Mouse (Mus musculus) intestine, postnatal 0 days (tissue): ENCODE measurements at regions not wholly inside any gene's neighbourhood (a gene's known extent, or its start where the extent isn't known, plus 50 kb on each side); places are given as distances from the start of the nearest gene placed in this dataset.

ENCODE experiments used
- ATAC-seq: fragments of 200-750 bp; cut with Nextera tagmentation; 2 replicates; pipeline ENCODE4 v1.8.0; 2017; ENCODE audit warnings: mild to moderate bottlenecking, moderate TSS enrichment, moderate library complexity
- H3K27ac ChIP-seq: fragments of 300-500 bp; sonication (generic); 2 replicates; pipeline ENCODE4 v1.5.1; 2014; ENCODE audit warnings: mild to moderate bottlenecking, low read depth, low read length, moderate library complexity
- H3K27me3 ChIP-seq: fragments of 300-500 bp; sonication (generic); replicated peaks from 2 replicates; pipeline ENCODE4 v1.6.1; 2014; ENCODE audit warnings: low read length, mixed read lengths; ENCODE audit not compliant: control insufficient read depth, insufficient read depth
- H3K36me3 ChIP-seq: fragments of 300-500 bp; sonication (generic); 2 replicates; pipeline ENCODE4 v1.6.1; 2014; ENCODE audit warnings: mild to moderate bottlenecking, moderate library complexity; ENCODE audit not compliant: control insufficient read depth, insufficient read depth
- H3K4me1 ChIP-seq: fragments of 300-500 bp; sonication (generic); replicated peaks from 2 replicates; pipeline ENCODE4 v1.6.1; 2014; ENCODE audit warnings: antibody characterized with exemption, low read length, mixed read lengths; ENCODE audit not compliant: control insufficient read depth, insufficient read depth
- H3K4me2 ChIP-seq: fragments of 300-500 bp; sonication (generic); replicated peaks from 2 replicates; pipeline ENCODE4 v1.6.1; 2014; ENCODE audit warnings: low read depth, mild to moderate bottlenecking, moderate library complexity
- H3K4me3 ChIP-seq: fragments of 300-500 bp; sonication (generic); 2 replicates; pipeline ENCODE4 v1.5.1; 2014; ENCODE audit warnings: low read depth, low read length
- H3K9ac ChIP-seq: fragments of 300-500 bp; sonication (generic); 2 replicates; pipeline ENCODE4 v1.6.1; 2014; ENCODE audit warnings: mild to moderate bottlenecking, low read depth, low read length
- H3K9me3 ChIP-seq: fragments of 300-500 bp; sonication (generic); 2 replicates; pipeline ENCODE4 v1.6.1; 2016; ENCODE audit warnings: mixed run types; ENCODE audit not compliant: control insufficient read depth
- CTCF ChIP-seq: sonication (generic); IDR thresholded peaks from 2 replicates; pipeline ENCODE4 v1.5.1; 2016; ENCODE audit warnings: low read depth, mild to moderate bottlenecking, control low read depth, antibody characterized with exemption, moderate library complexity
- WGBS: fragments of 180-500 bp; shearing (Covaris S2); extraction: QIAGEN DNeasy Blood & Tissue Kit; methylation state at CpG from one replicate; pipeline ENCODE4 v1.1.7; 2014; 5-methylcytosine and 5-hydroxymethylcytosine counted together

GRCm38 (mm10) chr1:161707049-161707448 is 81.2 kb downstream of the Fasl start:
- no peaks in the 10 kb centered on the region for H3K36me3 ChIP-seq
- no peaks in the 10 kb centered on the region for H3K4me1 ChIP-seq
- no peak overlapping the region for H3K27ac ChIP-seq
- no peak for ATAC-seq
- H3K9me3 ChIP-seq: no peaks in the 10 kb centered on the region
- no peak overlapping the region for H3K4me3 ChIP-seq
- no peak overlapping the region for H3K4me2 ChIP-seq
- no peaks in the 10 kb centered on the region for H3K27me3 ChIP-seq
- H3K9ac ChIP-seq: no peak overlapping the region
- no peak for TF ChIP-seq CTCF
- WGBS: 56% methylated on average over 3 of the region's 3 CpGs

- no peak overlapping the region for H3K4me2 ChIP-seq
- H3K27me3 ChIP-seq: no peaks in the 10 kb centered on the region
- no peak for TF ChIP-seq CTCF
- no peak overlapping the region for H3K27ac ChIP-seq
- H3K9me3 ChIP-seq: no peaks in the 10 kb centered on the region
- WGBS: 74% methylated on average over 3 of the region's 3 CpGs
- no peak for ATAC-seq
- no peak overlapping the region for H3K4me3 ChIP-seq
- H3K36me3 ChIP-seq: no peaks in the 10 kb centered on the region
- H3K9ac ChIP-seq: no peak overlapping the region
- no peaks in the 10 kb centered on the region for H3K4me1 ChIP-seq
Measured at GRCm38 (mm10) chr1:161704961-161705360, 83.3 kb downstream of the Fasl start.

GRCm38 (mm10) chr1:161704527-161704926 is 83.8 kb downstream of the Fasl start:
- no peaks in the 10 kb centered on the region for H3K36me3 ChIP-seq
- H3K4me3 ChIP-seq: no peak overlapping the region
- no peak for ATAC-seq
- WGBS: 46% methylated on average over 3 of the region's 3 CpGs
- no peaks in the 10 kb centered on the region for H3K9me3 ChIP-seq
- no peaks in the 10 kb centered on the region for H3K4me1 ChIP-seq
- TF ChIP-seq CTCF: no peak
- H3K27me3 ChIP-seq: no peaks in the 10 kb centered on the region
- no peak overlapping the region for H3K27ac ChIP-seq
- no peak overlapping the region for H3K4me2 ChIP-seq
- no peak overlapping the region for H3K9ac ChIP-seq

GRCm38 (mm10) chr1:161695886-161696285 is 92.4 kb downstream of the Fasl start:
- no peak overlapping the region for H3K9ac ChIP-seq
- WGBS: 46% methylated on average over 5 of the region's 5 CpGs
- H3K36me3 ChIP-seq: no peaks in the 10 kb centered on the region
- no peak overlapping the region for H3K4me3 ChIP-seq
- no peaks in the 10 kb centered on the region for H3K4me1 ChIP-seq
- no peaks in the 10 kb centered on the region for H3K27me3 ChIP-seq
- TF ChIP-seq CTCF: no peak
- H3K27ac ChIP-seq: no peak overlapping the region
- H3K4me2 ChIP-seq: no peak overlapping the region
- no peaks in the 10 kb centered on the region for H3K9me3 ChIP-seq
- no peak for ATAC-seq

GRCm38 (mm10) chr1:161693768-161694160 is 94.5 kb downstream of the Fasl start:
- Histone ChIP-seq H3K9me3 (no peaks in the 10 kb centered on the region), H3K27me3 (no peaks in the 10 kb centered on the region), H3K27ac (no peak overlapping the region), H3K4me3 (no peak overlapping the region), H3K36me3 (no peaks in the 10 kb centered on the region), H3K4me1 (no peaks in the 10 kb centered on the region), H3K9ac (no peak overlapping the region), H3K4me2 (no peak overlapping the region)
- TF ChIP-seq CTCF: no peak
- WGBS: 77% methylated on average over 6 of the region's 6 CpGs
- no peak for ATAC-seq

GRCm38 (mm10) chr1:161692836-161693767 is 95.2 kb downstream of the Fasl start:
- Histone ChIP-seq H3K27me3 (no peaks in the 10 kb centered on the region), H3K4me1 (no peaks in the 10 kb centered on the region), H3K4me2 (no peak overlapping the region), H3K9me3 (no peaks in the 10 kb centered on the region), H3K9ac (no peak overlapping the region), H3K36me3 (no peaks in the 10 kb centered on the region), H3K4me3 (no peak overlapping the region), H3K27ac (no peak overlapping the region)
- no peak for TF ChIP-seq CTCF
- ATAC-seq: no peak
- 81% methylated on average over 14 of the region's 14 CpGs for WGBS
